Mouse (Mus musculus) forebrain, postnatal 0 days (tissue): ENCODE results near the gene D10Jhu81e. TPM values are rescaled to one million over a fixed set of nuclear protein-coding genes. Genes with fewer than 3 reads are reported as not detected.

Experiments
- ATAC-seq: fragments of 200-750 bp; cut with Nextera tagmentation; 2 replicates; pipeline ENCODE4 v1.8.0; 2017; ENCODE audit warnings: mild to moderate bottlenecking, moderate library complexity
- DNase-seq: peaks from one replicate; pipeline ENCODE4 v3.0.0-alpha.2; 2015
- H3K27ac ChIP-seq: fragments of 300-500 bp; sonication (generic); 2 replicates; pipeline ENCODE4 v1.5.1; 2014; ENCODE audit warnings: low read depth, mild to moderate bottlenecking, antibody characterized with exemption, low read length, moderate library complexity, mixed read lengths
- H3K27me3 ChIP-seq: fragments of 300-500 bp; sonication (generic); 2 replicates; pipeline ENCODE4 v1.6.1; 2014; ENCODE audit warnings: mild to moderate bottlenecking, low read length, mixed read lengths; ENCODE audit not compliant: insufficient read depth
- H3K36me3 ChIP-seq: fragments of 300-500 bp; sonication (generic); 2 replicates; pipeline ENCODE4 v1.6.1; 2014; ENCODE audit warnings: mild to moderate bottlenecking, moderate library complexity; ENCODE audit not compliant: insufficient read depth
- H3K4me1 ChIP-seq: fragments of 300-500 bp; sonication (generic); 2 replicates; pipeline ENCODE4 v1.6.1; 2014; ENCODE audit warnings: antibody characterized with exemption; ENCODE audit not compliant: insufficient read depth
- H3K4me2 ChIP-seq: fragments of 300-500 bp; sonication (generic); 2 replicates; pipeline ENCODE4 v1.6.1; 2014; ENCODE audit warnings: low read depth, mild to moderate bottlenecking, moderate library complexity
- H3K4me3 ChIP-seq: fragments of 300-500 bp; sonication (generic); 2 replicates; pipeline ENCODE4 v1.5.1; 2014; ENCODE audit warnings: low read depth, low read length, mixed read lengths
- H3K9ac ChIP-seq: fragments of 300-500 bp; sonication (generic); 2 replicates; pipeline ENCODE4 v1.6.1; 2014; ENCODE audit warnings: mild to moderate bottlenecking
- H3K9me3 ChIP-seq: fragments of 300-500 bp; sonication (generic); 2 replicates; pipeline ENCODE4 v1.6.1; 2016; ENCODE audit warnings: low read length
- CTCF ChIP-seq: sonication (generic); IDR thresholded peaks from 2 replicates; pipeline ENCODE4 v1.5.1; 2016; ENCODE audit warnings: antibody characterized with exemption, control low read depth, low read depth
- WGBS: fragments of 180-500 bp; shearing (Covaris S2); extraction: QIAGEN DNeasy Blood & Tissue Kit; methylation state at CpG from one replicate; pipeline ENCODE4 v1.1.7; 2014; 5-methylcytosine and 5-hydroxymethylcytosine counted together
- polyA plus RNA-seq: library from polyadenylated mRNA; unstranded; fragments of >200 nt; fragmentation: Nextera tagmentation; extraction: Ambion mirVana; gene quantifications from 2 replicates; pipeline ENCODE4 v1.2.1, GENCODE M21; 2015
- total RNA-seq: library from RNA; depleted of rRNA; stranded (reverse); fragments of >200 nt; gene quantifications from 2 replicates; pipeline ENCODE4 v1.2.3, GENCODE M21; 2014

Gene D10Jhu81e
- total and polyA plus RNA-seq, 2 experiments from 2014 or later: 24.4 to 76.7 TPM

- Histone ChIP-seq H3K9me3 (no peaks in the 10 kb centered on the region), H3K9ac (no peak overlapping the region), H3K4me2 (no peak overlapping the region), H3K27me3 (no peaks in the 10 kb centered on the region; the same call in 1 of the 2 replicates), H3K4me3 (no peak overlapping the region), H3K27ac (no peak overlapping the region), H3K4me1 (no peaks in the 10 kb centered on the region), H3K36me3 (peaks cover 10% of the 10 kb centered on the region; the same call in 1 of the 2 replicates)
- no peak for TF ChIP-seq CTCF
- no peak for ATAC-seq
- WGBS: 86% methylated on average over 6 of the region's 6 CpGs
- DNase-seq: no peak
Measured at GRCm38 (mm10) chr10:78156926-78157325, 12.7 kb downstream of the D10Jhu81e start.

DNA sequence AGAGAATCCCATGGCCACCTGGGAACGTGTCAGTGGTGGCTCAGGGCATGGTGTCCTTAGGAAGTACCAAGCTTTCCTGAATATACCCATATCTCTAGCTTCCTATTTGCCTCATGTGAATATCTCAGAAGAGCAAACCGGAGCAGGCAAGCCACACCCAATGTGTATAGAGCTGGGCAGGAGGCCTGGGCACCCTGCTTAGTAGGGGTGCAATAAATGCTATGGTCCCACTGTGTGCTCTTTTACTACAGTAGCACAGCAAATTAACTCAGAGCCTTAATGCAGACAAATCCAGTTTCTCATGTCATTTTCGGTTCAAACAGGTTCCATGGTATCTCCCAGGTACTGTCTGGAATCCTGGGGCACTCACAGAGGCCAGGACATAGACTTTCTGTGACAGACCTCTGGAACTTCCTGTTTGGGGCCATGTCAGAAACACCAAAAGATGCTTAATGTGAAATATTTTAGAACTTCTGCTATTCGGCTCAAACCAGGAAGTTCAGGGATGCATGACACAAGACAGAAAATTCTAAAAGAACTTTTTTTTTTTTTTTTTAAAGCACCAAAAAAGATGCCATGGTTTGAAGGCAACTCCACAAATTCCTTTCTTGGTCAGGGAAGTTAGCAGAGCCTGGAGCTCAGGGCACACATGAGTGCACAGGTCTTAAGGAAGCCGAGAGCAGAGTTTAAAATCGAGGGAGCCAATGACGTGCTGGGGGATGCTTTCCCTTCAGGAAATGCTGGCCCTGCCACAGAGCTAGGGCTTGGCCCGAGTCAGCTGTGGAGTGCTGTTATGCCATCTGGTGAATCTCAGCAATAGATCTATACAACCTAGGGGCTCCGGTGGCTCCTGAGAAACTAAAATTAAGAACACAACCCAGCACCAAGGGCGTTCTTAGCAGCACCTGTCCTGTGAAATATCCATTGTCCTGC lies 20.5 kb downstream of the D10Jhu81e start:
- H3K9ac ChIP-seq: no peak overlapping the region
- no peak for TF ChIP-seq CTCF
- no peak for DNase-seq
- no peaks in the 10 kb centered on the region for H3K36me3 ChIP-seq
- H3K4me3 ChIP-seq: no peak overlapping the region
- H3K4me1 ChIP-seq: no peaks in the 10 kb centered on the region
- no peaks in the 10 kb centered on the region for H3K9me3 ChIP-seq
- ATAC-seq: no peak
- H3K27ac ChIP-seq: no peak overlapping the region
- 64% methylated on average over 10 of the region's 10 CpGs for WGBS
- no peak overlapping the region for H3K4me2 ChIP-seq
- H3K27me3 ChIP-seq: no peaks in the 10 kb centered on the region; the same call in 1 of the 2 replicates

- no peaks in the 10 kb centered on the region for H3K4me1 ChIP-seq
- H3K4me2 ChIP-seq: no peak overlapping the region
- H3K36me3 ChIP-seq: no peaks in the 10 kb centered on the region
- 85% methylated on average over 4 of the region's 4 CpGs for WGBS
- no peak overlapping the region for H3K9ac ChIP-seq
- no peaks in the 10 kb centered on the region for H3K9me3 ChIP-seq
- no peaks in the 10 kb centered on the region for H3K27me3 ChIP-seq
- no peak for TF ChIP-seq CTCF
- H3K4me3 ChIP-seq: no peak overlapping the region
- DNase-seq (no peak), ATAC-seq (no peak)
- H3K27ac ChIP-seq: no peak overlapping the region
Measured at GRCm38 (mm10) chr10:78147908-78148441, 21.6 kb downstream of the D10Jhu81e start.

- ATAC-seq (no peak), DNase-seq (no peak)
- H3K27ac ChIP-seq: no peak overlapping the region
- no peak overlapping the region for H3K9ac ChIP-seq
- H3K4me1 ChIP-seq: no peaks in the 10 kb centered on the region
- H3K36me3 ChIP-seq: no peaks in the 10 kb centered on the region
- 55% methylated on average over 8 of the region's 8 CpGs for WGBS
- TF ChIP-seq CTCF: no peak
- no peaks in the 10 kb centered on the region for H3K9me3 ChIP-seq
- no peaks in the 10 kb centered on the region for H3K27me3 ChIP-seq
- H3K4me3 ChIP-seq: no peak overlapping the region
- H3K4me2 ChIP-seq: no peak overlapping the region
Measured at GRCm38 (mm10) chr10:78143727-78144505, 25.7 kb downstream of the D10Jhu81e start.

- H3K4me2 ChIP-seq: no peak overlapping the region
- H3K4me3 ChIP-seq: no peak overlapping the region
- 69% methylated on average over 3 of the region's 3 CpGs for WGBS
- no peaks in the 10 kb centered on the region for H3K4me1 ChIP-seq
- H3K9me3 ChIP-seq: no peaks in the 10 kb centered on the region
- no peak overlapping the region for H3K9ac ChIP-seq
- no peak overlapping the region for H3K27ac ChIP-seq
- no peak for DNase-seq
- ATAC-seq: no peak
- H3K36me3 ChIP-seq: no peaks in the 10 kb centered on the region
- no peak for TF ChIP-seq CTCF
- no peaks in the 10 kb centered on the region for H3K27me3 ChIP-seq
Measured at GRCm38 (mm10) chr10:78140843-78141242, 28.7 kb downstream of the D10Jhu81e start.

- H3K9ac ChIP-seq: no peak overlapping the region
- no peaks in the 10 kb centered on the region for H3K9me3 ChIP-seq
- H3K4me3 ChIP-seq: no peak overlapping the region
- H3K4me1 ChIP-seq: no peaks in the 10 kb centered on the region
- no peaks in the 10 kb centered on the region for H3K36me3 ChIP-seq
- H3K27me3 ChIP-seq: no peaks in the 10 kb centered on the region
- DNase-seq (no peak), ATAC-seq (no peak)
- no peak overlapping the region for H3K27ac ChIP-seq
- TF ChIP-seq CTCF: no peak
- H3K4me2 ChIP-seq: no peak overlapping the region
- 88% methylated on average over 1 of the region's 1 CpGs for WGBS
Measured at GRCm38 (mm10) chr10:78140251-78140600, 29.4 kb downstream of the D10Jhu81e start.
